Mouse (Mus musculus) small intestine, adult 2 months (tissue): ENCODE measurements around the gene Scaf4.

Experiments
- CTCF ChIP-seq: fragments of 200-500 bp; IDR thresholded peaks from 2 replicates; pipeline ENCODE4 v1.5.1; 2012; ENCODE audit warnings: low read depth, mild to moderate bottlenecking, control low read depth, inconsistent platforms, low read length, moderate library complexity, mixed read lengths; ENCODE audit not compliant: insufficient replicate concordance, insufficient read length; ENCODE audit errors: extremely low read depth
- POLR2A ChIP-seq: fragments of 200-500 bp; IDR thresholded peaks from 2 replicates; pipeline ENCODE4 v1.6.1; 2012; ENCODE audit warnings: low read depth, mild to moderate bottlenecking, control low read depth, inconsistent platforms, low read length, moderate library complexity

GRCm38 (mm10) chr16:90330979-90331378, 46.7 kb upstream of the Scaf4 start:
- TF ChIP-seq CTCF (no peak), POLR2A (no peak)
